Mouse (Mus musculus): ENCODE data around the gene Cryaa.

- TF ChIP-seq CTCF (IDR thresholded peaks at IDR 0.05; ENCODE audit: control insufficient read depth, insufficient read depth, low read length) (no peak), POLR2A (IDR thresholded peaks at IDR 0.05; ENCODE audit: borderline replicate concordance, control insufficient read depth, low read depth, low read length) (no peak)
Measured at GRCm38 (mm10) chr17:31721637-31722036, 44.0 kb downstream of the Cryaa start.

Measured in bone marrow, adult 2 months (tissue).